Mouse (Mus musculus) adipocyte (in vitro differentiated cells): ENCODE measurements around the gene Adh6a.

ENCODE experiments used
- DNase-seq: peaks from one replicate; pipeline ENCODE4 v3.0.0-alpha.2; 2016; ENCODE audit warnings: low spot score

Adh6a gene

DNA sequence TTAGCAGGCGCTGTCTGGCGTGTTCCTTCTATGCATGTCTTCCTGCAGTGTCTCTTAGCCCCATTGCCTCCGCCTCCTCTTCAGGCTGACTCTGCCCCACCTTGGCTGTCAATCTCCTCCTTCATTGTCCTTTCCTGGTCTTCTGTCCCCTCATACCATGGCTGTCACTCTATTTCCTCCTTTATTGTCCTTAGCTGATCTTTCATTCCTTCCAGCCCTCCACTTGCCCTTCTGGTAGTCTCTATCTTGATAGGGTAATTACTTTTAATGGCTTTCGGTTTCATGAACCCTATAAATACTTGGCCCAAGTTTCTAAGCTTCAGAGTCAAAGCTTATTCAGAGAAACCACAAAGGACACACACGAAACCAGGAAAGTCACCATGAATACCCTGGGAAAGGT lies at the start of gene Adh6a:
Gene Adh6a (plus strand): TSS at position 322 of the 400 bp plus-strand sequence.
- DNase-seq: no peak

DNA sequence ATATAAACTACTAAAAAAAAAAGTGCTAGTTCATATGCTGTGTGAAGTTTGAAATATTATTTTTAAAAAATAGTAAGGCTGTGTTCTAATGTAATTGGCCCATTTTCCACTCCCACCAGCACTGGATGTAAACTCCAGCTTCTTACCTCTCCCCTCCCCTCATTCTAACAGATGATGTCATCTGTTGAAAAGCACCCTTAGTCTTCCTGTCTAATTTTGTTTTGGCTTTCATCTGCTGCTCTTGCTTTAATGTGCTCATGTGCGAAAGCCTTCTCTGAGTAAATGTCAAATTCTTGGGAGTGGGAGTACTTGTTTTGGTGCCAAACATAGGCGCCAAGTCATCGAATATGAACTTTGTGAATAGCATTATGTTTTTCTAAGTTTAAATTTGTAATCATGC lies 48.4 kb upstream of the Adh6a start:
- no peak for DNase-seq

DNA sequence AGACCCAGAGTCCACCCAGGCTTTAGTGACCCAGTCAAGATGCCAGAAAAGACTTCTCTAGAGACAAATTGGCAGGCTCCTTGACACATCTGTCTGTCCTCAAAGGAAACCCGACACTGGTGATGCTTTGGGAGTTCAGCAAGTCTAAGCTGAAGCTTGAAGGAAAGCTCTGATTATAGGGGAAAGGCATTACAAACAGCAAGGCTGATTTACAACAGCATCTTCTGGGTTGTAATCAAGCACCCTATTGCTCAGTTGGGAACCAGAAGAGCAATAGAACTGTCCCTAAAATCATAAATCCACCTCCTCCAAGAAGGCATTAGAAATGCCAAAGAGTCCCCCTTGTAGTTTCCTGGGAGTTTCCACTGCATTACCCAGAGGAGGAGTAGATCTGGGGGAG lies 42.6 kb upstream of the Adh6a start:
- peak; percentile 62 for DNase-seq

DNA sequence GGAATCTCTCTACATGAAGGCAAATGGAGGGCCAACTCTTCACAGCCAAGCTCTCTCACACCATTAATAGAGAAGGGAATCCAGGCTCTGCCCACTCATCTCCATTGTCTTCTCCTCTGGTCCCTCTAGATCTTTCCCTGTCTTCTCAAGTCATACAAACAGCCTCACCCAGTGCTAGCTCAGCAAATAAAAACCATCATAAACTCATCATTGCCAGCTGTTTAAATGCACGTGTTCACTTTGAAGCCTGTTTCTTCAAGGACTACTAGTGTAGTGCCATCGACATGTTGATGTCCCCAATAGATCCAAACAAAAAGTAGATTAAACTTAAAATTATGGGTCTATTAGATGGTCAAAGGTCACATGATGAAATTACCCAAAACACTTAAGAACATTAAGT lies 41.8 kb upstream of the Adh6a start:
- no peak for DNase-seq

DNA sequence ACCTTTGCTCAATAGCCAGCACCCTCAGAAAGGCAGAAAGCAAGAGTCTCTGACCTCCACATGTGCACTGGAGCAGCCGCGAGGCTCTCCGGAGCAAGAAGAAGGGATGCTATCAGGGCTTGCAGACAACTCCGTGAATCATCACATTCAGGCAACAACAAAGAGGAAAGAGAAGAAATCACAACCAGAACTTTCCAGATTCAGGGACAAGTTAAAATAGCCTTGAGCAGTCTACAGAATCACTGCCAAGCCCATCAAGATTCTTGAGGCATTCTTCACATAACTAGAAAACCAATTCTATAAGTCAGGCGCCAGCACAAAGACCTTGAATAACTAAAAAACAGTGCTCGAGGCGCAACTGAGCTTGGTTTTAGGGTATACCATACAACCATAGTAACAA lies 40.0 kb upstream of the Adh6a start:
- DNase-seq: no peak

DNA sequence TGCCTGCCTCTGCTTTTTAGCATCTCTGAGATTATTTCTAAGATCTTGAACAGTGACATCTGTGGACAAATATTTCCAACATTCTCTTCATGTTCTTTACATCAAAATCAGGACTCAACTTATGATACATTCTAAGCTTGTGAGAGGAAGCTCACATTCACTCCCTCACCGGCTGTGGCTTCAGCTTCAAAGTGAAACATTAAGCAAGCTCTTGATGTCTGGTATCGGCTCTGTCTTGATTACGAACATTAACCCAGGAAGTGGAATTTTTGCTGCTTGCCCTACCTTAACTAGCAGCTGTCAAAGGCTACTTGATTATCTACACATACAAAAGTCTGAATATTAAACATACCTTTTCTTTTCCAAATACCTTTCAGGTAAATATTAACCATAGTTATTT lies 38.0 kb upstream of the Adh6a start:
- DNase-seq: no peak

DNA sequence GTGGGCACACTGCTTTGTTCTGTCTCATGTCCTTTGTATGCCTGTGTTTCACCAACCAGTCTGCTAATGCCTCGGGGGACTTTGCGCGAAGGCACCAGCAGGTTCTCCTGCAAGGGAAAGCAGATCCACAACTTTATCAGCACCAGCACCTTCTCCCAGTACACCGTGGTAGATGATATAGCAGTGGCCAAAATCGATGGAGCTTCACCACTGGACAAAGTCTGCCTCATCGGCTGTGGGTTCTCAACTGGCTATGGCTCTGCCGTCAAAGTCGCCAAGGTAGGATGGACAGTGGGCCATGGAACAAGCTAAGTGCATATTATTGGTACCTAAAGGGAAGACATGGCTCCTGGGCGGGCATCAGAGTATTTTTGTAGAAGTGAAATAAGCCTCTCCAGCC lies 30.5 kb upstream of the Adh6a start:
- DNase-seq: no peak

DNA sequence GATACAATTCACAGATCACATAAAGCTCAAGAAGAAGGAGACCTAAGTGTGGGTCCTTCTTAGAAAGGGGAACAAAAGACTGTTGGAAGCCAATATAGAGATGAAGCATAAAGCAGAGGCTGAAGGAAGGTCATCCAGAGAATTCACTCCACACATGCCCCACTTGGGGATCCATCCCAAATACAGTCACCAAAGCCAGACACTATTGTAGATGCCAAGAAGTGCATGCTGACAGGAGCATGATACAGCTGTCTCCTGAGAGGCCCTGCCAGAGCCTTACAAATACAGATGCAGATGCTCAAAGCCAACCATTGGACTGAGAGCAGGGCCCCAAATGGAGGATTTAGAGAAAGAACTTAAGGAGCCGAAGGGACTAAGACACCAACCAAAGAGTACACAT lies 29.3 kb upstream of the Adh6a start:
- DNase-seq: no peak

DNA sequence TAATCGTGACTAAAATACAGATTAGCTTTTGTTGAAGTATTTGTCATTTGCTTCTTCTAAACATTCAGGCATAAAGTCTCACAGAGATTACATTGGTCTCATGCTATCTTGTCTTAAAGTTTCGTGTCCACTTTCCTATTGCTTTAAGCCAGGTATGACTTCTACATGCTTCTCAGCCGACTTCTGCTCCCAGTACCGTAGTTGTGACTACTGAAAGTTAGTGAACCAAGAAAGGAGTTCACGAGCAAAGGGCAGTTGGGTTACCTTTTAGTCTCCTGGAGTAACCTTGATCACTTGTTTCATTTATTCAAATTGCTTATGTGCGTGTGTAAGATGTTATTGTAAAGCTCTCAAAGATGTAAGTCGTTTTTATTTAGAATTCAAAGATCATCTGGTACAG lies 27.1 kb upstream of the Adh6a start:
- DNase-seq: no peak

DNA sequence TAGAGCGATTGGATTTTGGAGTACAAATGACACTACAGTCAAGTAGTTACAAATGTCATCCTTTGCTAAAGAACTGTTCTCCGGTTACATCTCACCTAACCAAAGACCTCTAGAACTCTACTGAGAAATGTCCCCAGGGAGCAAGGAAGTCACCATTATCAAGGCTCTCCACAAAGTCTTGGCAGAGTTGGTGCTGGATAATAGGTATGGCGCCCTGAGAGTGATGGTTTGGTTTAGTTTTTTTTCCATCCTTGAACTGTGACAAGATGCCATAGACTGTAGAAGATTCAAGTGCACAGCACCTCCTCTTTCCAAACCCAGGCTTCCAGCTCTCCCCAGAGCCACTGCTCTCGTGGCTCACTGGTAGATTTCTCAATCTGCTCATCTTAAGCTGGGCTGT lies 25.4 kb upstream of the Adh6a start:
- no peak for DNase-seq

DNA sequence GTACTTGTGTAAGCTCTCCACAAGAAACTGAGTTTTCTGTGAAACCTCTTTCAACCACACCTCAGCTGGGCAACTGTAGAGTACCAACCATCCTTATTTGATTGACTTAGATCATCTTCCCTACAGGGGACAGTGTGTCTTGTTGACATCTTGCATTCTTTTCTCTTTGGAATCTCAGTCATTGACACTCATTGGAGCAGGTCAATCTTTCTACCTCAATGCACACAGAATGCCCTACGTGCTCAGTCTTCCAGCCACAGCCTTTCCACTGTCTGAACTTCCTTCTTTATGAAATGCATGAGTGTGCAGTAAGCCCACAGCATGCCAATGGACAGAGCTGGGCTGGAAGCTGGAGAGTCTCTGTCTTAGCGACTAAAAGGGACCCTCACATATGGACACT lies 22.4 kb upstream of the Adh6a start:
- DNase-seq: no peak

DNA sequence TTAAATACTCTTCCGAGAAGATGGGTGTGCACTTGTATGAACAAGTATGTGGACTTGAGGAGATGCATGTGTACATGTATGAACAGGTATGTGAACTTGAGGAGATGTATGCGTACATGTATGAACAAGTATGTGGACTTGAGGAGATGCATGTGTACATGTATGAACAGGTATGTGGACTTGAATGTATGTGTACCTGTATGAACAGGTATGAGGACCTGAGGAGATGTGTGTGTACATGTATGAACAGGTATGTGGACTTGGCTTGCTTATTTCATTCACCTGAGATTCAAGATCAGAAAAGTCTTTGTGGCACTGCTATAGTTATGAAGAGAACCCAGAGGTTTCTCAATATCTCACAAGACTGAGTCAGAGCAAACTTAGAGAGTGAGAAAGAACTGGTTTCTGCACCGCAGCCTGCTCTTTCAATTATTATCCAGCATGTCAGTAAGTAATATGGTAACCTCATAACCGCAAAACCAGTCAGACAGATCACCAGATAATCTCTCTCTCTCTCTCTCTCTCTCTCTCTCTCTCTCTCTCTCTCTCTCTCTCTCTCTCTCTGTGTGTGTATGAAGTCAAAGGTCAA lies 21.5 kb upstream of the Adh6a start:
- DNase-seq: no peak

DNA sequence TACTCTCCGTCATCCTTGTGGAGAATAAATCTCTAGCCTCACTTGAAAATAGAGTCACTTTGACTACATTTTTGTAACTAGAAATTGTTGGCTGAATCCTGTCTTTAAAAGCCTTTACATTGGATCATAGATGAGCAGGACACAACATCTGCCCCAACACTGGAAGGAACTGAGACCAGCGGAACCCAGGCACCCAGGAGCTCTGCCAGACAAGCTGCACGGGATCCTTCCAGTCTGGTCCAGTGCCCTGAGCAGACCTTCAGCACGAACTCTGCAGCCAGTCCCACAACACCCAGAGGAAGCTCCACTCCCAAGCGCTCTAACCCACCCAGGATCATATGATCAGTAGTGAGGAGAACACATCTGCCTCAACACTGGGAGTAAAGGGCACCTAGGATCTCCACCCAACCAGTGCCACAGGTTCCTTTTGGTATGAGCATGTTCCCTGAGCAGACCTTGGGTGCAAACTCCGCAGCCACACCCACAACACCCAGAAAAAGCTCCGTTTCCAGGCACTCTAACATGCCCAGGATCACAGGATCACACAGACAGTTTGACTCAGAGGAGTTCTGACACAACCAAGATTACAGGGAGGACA lies 19.7 kb upstream of the Adh6a start:
- DNase-seq: no peak

DNA sequence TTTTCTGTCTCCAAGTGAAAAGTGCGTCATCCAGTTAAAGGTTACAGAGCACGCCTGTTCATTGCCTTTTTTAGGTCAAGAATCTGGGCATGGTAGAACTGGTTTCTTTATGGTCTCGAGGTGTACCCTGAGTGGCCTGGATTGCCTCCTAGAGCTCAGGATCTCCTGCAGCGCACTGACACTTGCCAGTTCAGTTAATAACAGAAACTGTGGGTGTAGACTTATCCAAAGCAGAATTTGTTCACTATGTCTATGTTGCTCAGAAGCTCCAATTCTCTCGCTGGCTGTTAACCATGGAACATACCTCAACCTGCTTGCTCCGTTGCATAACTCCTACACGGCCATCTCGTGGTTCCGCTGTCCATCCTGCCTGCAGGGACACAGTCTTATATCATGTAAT lies 13.0 kb upstream of the Adh6a start:
- DNase-seq: no peak

DNA sequence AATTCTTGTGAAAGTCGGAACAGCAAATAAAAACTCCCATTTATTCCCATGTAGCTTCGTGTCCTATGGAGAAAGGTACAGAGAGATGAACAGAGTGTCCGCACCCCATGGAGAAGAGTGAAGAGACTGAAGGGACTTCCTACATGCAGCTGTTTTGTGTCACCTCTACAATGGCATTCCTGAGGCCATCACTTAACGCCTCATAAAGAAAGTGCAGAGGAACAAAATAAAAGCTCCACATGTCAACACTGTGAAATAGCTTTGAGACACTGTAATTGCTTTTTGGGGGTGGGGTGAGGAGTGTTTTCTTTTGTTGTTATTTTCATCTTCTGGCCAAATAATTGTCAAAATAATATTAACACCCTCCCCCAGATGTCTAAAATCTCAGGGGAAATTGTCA lies 10.4 kb upstream of the Adh6a start:
- no peak for DNase-seq

DNA sequence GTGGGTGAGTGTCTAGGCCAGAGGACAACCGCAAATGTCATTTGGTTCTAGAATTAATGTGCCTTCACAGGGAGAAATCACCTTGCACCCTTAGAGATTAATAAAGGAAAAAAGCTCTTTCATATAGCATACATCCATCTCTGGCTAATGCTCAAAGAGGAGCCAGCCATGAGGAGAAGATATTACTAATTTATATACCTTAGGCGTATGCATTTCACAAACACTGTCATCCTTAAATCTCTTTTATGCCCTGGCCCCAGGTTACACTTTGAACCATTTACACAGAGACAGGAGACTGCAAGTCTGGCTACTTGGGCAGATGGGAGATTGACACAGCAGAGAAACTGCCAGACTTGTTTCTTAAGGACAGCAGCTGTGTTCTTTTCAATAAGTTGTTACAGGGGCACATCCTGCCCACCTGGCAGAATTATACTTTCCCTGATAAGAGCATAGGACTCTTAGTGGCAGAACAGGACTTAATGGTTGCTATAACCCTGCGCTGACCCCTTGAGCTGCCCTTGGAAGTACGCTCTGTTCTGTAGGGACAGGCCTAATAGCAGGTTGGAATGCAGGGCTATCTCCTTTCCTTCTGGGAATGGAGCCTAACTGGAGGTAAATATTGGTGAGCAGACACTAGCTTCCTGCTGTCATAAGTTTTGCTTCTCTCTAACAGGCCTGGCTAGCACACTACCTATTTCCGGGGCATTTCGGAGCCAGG lies 9.2 kb upstream of the Adh6a start:
- DNase-seq: no peak

DNA sequence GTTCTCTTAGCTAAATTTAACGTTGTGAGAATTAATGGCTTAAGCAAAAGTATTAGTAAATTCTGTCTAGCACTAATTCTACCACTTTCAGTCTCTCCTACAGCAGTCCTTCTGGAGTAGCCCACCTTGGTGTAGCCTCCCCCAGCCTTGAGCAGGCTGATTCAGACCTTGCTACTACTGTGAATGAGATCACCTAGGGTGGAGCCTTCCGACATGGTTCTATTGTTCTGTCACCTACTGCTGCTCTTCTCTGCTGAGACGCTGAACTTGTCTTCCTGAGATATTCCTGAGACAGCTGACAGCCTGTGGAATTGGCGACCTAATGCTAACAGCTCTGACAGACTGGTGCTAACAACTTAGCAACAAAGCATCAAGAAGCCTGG lies 8.6 kb upstream of the Adh6a start:
- DNase-seq: no peak

DNA sequence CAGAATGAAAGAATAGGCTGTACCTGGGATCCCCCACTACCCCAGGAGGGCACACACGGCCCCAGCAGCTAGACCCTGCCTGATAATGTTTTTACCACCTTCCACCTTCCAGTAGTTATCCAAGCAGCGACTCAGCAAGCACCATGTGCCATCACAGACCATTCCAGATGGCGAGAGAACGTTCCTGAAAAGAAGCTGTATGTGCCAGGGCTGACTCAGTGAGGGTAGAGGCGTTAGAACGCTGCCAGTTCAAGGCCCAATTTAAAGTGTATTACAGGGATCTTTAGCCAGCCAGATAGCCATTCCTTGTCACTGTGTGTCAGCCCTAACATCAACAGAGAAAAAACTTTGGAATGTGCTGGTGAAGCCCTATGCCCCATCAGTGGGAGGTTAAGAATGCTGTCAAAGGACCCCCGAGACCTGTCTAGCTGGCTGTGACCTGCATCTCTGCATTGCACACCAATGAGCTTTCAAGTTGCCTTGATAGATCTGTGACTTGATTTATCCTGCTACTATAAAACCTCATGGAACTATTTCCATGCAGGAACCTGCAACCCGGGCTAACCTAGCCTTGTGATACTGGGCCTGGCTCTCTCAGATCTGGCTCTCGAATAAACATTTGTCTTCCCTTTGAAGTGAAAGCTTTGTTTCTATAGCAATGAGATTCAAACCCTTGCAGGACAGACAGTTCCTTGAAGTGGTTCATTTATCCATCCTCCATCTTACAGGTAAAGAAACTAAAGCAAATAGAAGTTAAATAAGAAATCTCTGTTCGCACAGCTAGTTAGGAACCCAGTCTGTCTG lies 7.4 kb upstream of the Adh6a start:
- no peak for DNase-seq

DNA sequence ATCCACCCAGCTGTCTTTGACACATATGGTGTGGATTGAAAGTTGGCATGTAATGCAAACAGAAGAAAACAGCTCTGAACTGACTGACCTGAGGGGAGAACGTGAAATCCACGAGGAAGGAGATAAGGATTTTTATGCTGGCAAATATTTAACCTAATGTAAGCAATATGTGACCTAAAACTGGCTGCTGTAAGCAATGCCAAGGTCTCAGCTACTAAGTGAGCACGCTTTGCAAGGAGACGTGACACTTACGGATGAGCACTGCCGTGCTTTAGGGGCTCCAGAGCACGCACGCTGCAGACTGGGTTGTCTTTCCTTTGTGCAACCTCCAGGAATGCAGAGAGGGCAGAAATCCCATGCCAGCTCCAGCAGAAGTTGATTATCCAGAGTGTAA lies 6.8 kb upstream of the Adh6a start:
- no peak for DNase-seq

DNA sequence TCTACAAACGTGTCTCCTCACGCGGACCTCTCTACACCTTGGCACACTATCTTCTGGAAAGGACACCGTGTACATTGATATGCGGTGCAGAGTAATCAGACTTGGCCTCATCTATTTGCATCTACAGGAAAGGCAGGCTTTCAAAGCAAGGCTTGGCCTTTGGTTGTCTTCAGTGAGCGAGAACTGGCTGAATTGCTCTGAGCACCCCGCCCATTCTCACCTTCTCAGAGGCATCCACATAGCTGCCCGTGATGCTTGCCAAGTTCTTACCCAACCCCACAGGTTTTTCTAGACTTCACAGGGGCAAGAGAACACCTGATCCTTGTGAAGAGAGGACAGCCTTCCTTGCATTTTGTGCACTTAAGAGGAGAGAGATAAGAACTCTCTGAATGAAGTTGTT lies 3.2 kb upstream of the Adh6a start:
- no peak for DNase-seq

DNA sequence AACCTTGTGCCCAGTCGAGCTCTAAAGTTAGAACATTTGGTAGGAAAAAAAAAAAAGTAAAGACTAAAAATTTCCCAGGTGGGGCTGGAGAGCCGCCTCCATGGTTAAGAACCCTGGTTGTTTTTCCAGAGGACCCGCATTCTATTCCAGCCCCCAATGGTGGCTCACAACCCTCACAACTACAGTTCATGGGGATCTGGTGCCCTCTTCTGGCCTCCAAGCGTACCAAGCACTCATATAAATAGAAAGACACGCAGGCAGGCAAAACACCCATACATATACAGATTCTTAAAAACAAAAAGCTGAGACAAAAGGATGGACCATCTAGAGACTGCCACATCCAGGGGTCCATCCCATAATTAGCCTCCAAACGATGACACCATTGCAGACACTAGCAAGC lies 2.1 kb upstream of the Adh6a start:
- no peak for DNase-seq

DNA sequence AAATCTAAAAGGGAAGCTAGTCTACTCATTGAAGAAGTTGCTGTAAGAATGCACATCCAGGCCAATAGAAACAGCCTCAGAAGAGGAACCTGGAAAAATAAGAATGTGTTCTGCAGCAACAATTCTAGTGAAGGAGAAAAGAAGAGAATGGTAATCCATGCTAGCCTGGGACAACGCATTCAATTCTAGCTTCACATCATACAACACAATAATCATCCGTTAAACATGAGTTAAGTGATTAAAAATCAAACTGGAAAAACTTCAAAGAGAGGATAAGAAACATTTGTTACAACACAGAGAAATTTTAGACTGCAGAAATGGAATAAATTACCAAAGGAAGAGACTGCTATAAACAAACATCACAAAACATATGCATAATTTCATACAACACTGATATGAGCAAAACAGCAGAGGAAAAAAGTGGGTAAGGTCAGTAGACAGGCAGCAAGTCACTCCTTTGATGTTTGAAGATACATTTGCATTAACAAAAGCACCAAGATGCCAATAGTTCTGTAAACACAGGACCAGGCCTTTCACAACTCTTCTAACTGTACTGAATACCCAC lies 3.9 kb downstream of the Adh6a start:
- no peak for DNase-seq

DNA sequence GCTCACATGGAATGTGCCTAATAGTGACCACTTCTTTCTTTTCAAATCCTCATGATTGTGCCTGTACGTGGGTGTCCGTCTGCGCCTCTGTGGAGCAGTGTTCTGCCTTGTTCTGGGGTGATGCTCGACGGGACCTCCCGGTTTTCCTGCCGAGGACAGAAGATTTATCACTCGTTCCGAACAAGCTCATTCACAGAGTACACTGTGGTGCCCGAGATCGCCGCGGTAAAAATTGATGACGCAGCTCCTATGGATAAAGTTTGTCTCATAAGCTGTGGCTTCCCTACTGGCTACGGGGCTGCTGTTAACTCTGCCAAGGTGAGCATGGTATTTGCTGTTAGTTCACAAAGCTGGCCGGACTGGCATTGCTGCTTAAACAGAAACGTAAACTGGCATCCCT lies 11.9 kb downstream of the Adh6a start:
- no peak for DNase-seq
